Mouse (Mus musculus) fibroblast of lung, adult 2 months (primary cell): ENCODE measurements around the gene Gabpb1.

ENCODE experiments used
- DNase-seq: peaks from one replicate; pipeline ENCODE4 v3.0.0-alpha.2; 2011; ENCODE audit warnings: low read depth

Gabpb1 gene

DNA sequence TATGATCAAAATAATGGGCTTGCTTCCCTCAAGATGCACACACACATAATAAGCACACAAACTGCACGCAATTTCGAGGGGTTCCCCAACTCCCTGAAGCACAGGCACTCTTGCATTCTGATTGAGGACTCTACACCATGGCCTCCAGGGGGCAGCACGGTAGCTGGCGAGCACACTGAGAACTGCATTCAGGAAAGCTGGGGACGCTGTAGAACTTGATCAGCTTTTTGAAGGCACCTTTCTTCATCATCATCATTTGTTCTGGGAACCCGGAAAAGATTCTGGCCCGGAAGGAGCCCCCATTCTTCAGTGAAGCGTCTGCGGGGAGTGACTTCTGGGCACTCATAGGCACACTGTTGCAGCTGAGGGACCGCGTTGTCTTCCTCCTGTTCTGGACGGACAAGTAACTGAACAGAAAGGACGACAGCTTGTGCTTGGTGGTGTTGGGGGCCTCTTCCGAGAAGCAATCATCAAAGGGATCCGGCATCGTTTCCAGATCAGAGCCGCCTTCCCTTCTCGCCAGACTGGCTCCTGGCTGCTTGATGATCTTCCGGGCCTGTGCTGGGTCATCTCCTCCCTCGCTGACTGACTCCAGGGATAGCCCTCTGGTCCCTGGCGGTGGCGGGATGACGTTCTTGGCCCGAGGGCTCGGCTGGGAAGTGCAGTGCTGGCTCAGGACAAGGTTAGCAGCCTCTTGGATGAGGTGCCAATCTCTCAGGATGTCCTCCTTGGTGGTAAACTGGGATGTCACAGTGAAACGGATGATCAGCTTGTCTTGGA lies 82.1 kb downstream of the Gabpb1 start:
- DNase-seq = no peak

GRCm38 (mm10) chr2:126591304-126591703 lies 84.8 kb downstream of the Gabpb1 start:
- no peak for DNase-seq

DNA sequence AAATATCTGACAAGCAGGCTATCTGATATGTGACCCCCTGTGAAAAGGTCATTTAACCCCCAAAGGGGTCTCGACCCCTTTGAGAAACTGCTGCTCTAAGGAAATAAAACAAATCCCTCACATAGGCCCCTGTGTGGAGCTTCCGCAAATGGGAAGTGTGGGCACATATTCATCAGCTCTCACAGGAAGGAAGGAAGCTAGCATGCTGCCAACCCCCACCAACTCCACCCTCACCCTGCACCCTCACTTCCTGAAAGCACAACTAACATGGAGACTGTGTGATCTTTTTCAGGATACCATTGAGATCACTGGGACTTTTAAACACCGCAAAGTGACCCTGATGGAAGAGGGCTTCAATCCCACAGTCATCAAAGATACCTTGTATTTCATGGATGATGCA lies 88.7 kb downstream of the Gabpb1 start:
- DNase-seq = no peak

GRCm38 (mm10) chr2:126584621-126585369 lies 91.3 kb downstream of the Gabpb1 start:
- no peak for DNase-seq

DNA sequence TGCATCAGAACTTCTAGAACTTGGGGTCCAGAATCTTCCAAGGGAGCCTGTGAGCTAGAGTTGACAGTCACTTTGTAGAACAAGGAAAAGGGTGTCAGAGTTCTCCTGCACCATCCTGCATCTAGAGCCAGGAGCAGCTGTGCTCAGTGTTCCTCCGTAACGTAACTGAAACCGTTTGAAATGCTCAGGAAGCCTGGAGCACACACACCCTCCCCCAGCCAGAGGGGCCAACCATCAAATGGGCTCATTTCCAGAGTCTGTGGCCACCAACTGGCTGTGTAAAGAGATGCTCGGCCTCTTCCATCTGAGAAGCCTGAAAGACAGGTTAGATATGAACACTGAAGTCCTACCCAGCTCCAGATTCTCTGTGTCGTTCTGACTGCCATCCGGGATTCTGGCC lies 92.2 kb downstream of the Gabpb1 start:
- no peak for DNase-seq

DNA sequence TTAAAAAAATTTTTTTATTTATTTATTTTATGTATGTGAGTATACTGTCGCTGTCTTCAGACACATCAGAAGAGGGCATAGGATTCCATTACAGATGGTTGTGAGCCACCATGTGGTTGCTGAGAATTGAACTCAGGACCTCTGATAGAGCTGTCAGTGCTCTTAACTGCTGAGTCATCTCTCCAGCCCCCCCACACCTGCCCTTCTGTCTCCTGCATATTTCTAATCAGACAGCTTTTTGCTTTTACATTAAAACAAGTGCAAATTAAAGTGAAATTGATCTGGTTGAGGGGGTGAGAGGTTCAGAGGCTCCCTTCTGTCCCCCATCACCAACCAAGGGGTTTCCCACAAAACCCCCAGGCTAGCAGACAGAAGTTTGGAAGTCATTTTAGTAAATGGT lies 96.9 kb downstream of the Gabpb1 start:
- DNase-seq = no peak
